ENCODE assay signal across 10 mouse cellular contexts in the genomic region with DNA sequence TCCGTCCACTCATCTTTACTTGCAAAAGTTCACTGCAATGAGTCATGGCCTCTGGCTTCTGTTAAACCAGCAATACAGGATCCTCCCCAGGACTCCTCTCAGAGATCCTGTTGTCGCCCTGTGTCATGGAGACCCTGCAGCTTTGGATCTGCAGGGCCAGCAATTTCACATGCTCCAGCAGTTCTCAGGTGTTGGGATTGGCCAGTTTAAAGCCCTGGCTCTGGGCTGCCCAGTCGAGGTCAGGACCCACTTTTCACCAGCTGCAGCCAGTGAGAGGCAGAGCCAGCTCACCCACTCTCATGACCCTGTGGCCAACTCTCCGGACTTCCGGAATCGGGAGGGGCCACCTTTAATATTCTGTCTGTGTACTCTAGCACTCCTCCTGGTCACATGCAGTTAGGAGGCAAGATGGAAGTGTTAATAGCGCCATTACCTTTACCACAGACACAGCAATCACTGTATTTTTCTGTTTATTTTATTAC. TPM values are rescaled to one million over a fixed set of nuclear protein-coding genes. Genes with fewer than 3 reads are reported as not detected.
A peak's percentile ranks its signal among the peaks of the same experiment; 100 is the strongest.
DNase-seq lines count a peak whose midpoint lies in the region; ATAC-seq and TF ChIP-seq lines count a peak whose summit lies in the region.
"Had no signal": no experiment of that assay in that cellular context is flagged by ENCODE, and none has a peak within 500 bp of the region (broad histone marks: within the 10 kb centered on the region; RNA-seq: fewer than 3 reads in every experiment).

No protein-coding gene starts in this region.

- no peaks in the 10 kb centered on the region for H3K36me3 ChIP-seq in heart, embryonic 11.5 days (ENCODE audit: control insufficient read depth, insufficient read depth, low read length)
- no peaks in the 10 kb centered on the region for H3K36me3 ChIP-seq in kidney, adult 2 months (ENCODE audit: control insufficient read depth, insufficient read depth, low read length)
- no peaks in the 10 kb centered on the region for H3K36me3 ChIP-seq in stomach, embryonic 16.5 days (ENCODE audit: control insufficient read depth, insufficient read depth, low read length)
- H3K36me3 ChIP-seq in forebrain, embryonic 10.5 days (replicated peaks), result no peaks in the 10 kb centered on the region
- H3K36me3 ChIP-seq: liver, embryonic 12.5 days; neural tube, embryonic 12.5 days had no signal

- no peak for TF ChIP-seq CTCF in kidney, adult 2 months (conservative IDR thresholded peaks at IDR 0.05; ENCODE audit: insufficient read depth, insufficient read length, low read depth, low read length)

- no peaks in the 10 kb centered on the region for H3K27me3 ChIP-seq in heart, embryonic 11.5 days (ENCODE audit: control insufficient read depth, insufficient read depth, low read length)
- H3K27me3 ChIP-seq in kidney, adult 2 months (replicated peaks; ENCODE audit: control insufficient read depth, insufficient read depth, low read length), result no peaks in the 10 kb centered on the region
- H3K27me3 ChIP-seq in stomach, embryonic 16.5 days (ENCODE audit: control insufficient read depth, insufficient read depth, low read length), result no peaks in the 10 kb centered on the region
- H3K27me3 ChIP-seq in forebrain, embryonic 10.5 days (ENCODE audit: poor library complexity, severe bottlenecking), result peaks cover 14% of the 10 kb centered on the region
- H3K27me3 ChIP-seq: neural tube, embryonic 12.5 days had no signal

- no peak overlapping the region; the same call in 1 of the 2 replicates for H3K4me2 ChIP-seq in heart, embryonic 11.5 days
- H3K4me2 ChIP-seq in stomach, embryonic 16.5 days (ENCODE audit: low read depth, low read length), result no peak overlapping the region
- H3K4me2 ChIP-seq: liver, embryonic 12.5 days; neural tube, embryonic 12.5 days had no signal

- no peaks in the 10 kb centered on the region for H3K4me1 ChIP-seq in heart, embryonic 11.5 days (ENCODE audit: control insufficient read depth, insufficient read depth, low read length)
- peaks cover 3% of the 10 kb centered on the region; the same call in 1 of the 2 replicates for H3K4me1 ChIP-seq in kidney, adult 2 months (ENCODE audit: control insufficient read depth, insufficient read depth, low read length)
- H3K4me1 ChIP-seq in stomach, embryonic 16.5 days (ENCODE audit: control insufficient read depth, insufficient read depth, low read length), result no peaks in the 10 kb centered on the region
- H3K4me1 ChIP-seq in forebrain, embryonic 10.5 days, result no peaks in the 10 kb centered on the region
- H3K4me1 ChIP-seq: liver, embryonic 12.5 days; neural tube, embryonic 12.5 days had no signal

- H3K27ac ChIP-seq in heart, embryonic 11.5 days (ENCODE audit: low read depth, low read length), result no peak overlapping the region
- 0 out of 2 replicates have a peak overlapping the region, but pooled peaks have one; percentile 31 for H3K27ac ChIP-seq in kidney, adult 2 months (ENCODE audit: insufficient read depth, low read depth, low read length)
- H3K27ac ChIP-seq in stomach, embryonic 16.5 days (ENCODE audit: low read length), result peak overlapping the region; percentile 33; the same call in 1 of the 2 replicates
- H3K27ac ChIP-seq in forebrain, embryonic 10.5 days, result no peak overlapping the region
- H3K27ac ChIP-seq: liver, embryonic 12.5 days; neural tube, embryonic 12.5 days had no signal

- no peak overlapping the region for H3K4me3 ChIP-seq in heart, embryonic 11.5 days (ENCODE audit: low read depth, low read length)
- no peak overlapping the region for H3K4me3 ChIP-seq in kidney, adult 2 months (ENCODE audit: insufficient read depth, low read depth, low read length)
- H3K4me3 ChIP-seq in stomach, embryonic 16.5 days (replicated peaks; ENCODE audit: low read length), result no peak overlapping the region
- H3K4me3 ChIP-seq in forebrain, embryonic 10.5 days, result no peak overlapping the region
- H3K4me3 ChIP-seq: liver, embryonic 12.5 days; neural tube, embryonic 12.5 days had no signal

- ATAC-seq in heart, embryonic 11.5 days (replicated peaks; ENCODE audit: insufficient number of reproducible peaks, low FRiP score, low TSS enrichment), result no peak
- peak; percentile 58 for ATAC-seq in stomach, embryonic 16.5 days (ENCODE audit: insufficient read depth, low FRiP score)
- ATAC-seq in granulocyte monocyte progenitor cell, adult 5-6 weeks (replicated peaks; ENCODE audit: poor library complexity, severe bottlenecking), result no peak
- ATAC-seq: liver, embryonic 12.5 days had no signal

- peak; percentile 92 for DNase-seq in heart, adult 11 months
- peak; percentile 36 to 45 for DNase-seq in heart, adult 18-20 months
- DNase-seq in kidney, adult 2 months, result peak; percentile 7
- DNase-seq in cerebellum, adult 11 months, result no peak
- no peak for DNase-seq in forebrain, embryonic 10.5 days (ENCODE audit: extremely low spot score, low spot score)

- no peak for TF ChIP-seq POLR2A in kidney, adult 2 months (IDR thresholded peaks at IDR 0.05; ENCODE audit: low read depth, low read length)

- H3K9ac ChIP-seq in heart, embryonic 11.5 days (ENCODE audit: low read depth, low read length), result no peak overlapping the region
- H3K9ac ChIP-seq in stomach, embryonic 16.5 days (ENCODE audit: low read length), result no peak overlapping the region
- H3K9ac ChIP-seq: liver, embryonic 12.5 days; neural tube, embryonic 12.5 days had no signal

- H3K9me3 ChIP-seq in heart, embryonic 11.5 days (replicated peaks; ENCODE audit: control insufficient read depth, low read length), result no peaks in the 10 kb centered on the region
- no peaks in the 10 kb centered on the region for H3K9me3 ChIP-seq in stomach, embryonic 16.5 days (replicated peaks; ENCODE audit: control insufficient read depth, low read length)
- H3K9me3 ChIP-seq in forebrain, embryonic 10.5 days, result no peaks in the 10 kb centered on the region
- H3K9me3 ChIP-seq: liver, embryonic 12.5 days; neural tube, embryonic 12.5 days had no signal

- WGBS in heart, embryonic 11.5 days (ENCODE audit: insufficient replicate concordance), result 56% methylated on average over 7 of the region's 7 CpGs
- WGBS in kidney, adult 2 months, result 42% methylated on average over 7 of the region's 7 CpGs
- 50% methylated on average over 7 of the region's 7 CpGs for WGBS in stomach, embryonic 16.5 days
- 80% methylated on average over 7 of the region's 7 CpGs for WGBS in forebrain, embryonic 10.5 days

RNA-seq across cellular contexts. Expression of gene Slc7a3, which starts 40.7 kb away (rescaled TPM):
- 0.36 and 0.41 TPM in 2 replicates for polyA plus RNA-seq in heart, embryonic 11.5 days (2014; fragmentation: Nextera tagmentation; extraction: Ambion mirVana)
- total RNA-seq in heart, adult 18-20 months (2021), result not detected
- 0.91 and 1.0 TPM in 2 replicates for polyA plus RNA-seq in kidney, adult 2 months (2012; rRNA removed)
- polyA plus RNA-seq in stomach, embryonic 16.5 days (2015; fragmentation: Nextera tagmentation; extraction: Ambion mirVana), result 2.8 and 3.2 TPM in 2 replicates
- not detected in 2 replicates for total RNA-seq in granulocyte monocyte progenitor cell, adult 5-6 weeks (2014; fragmentation: Nextera tagmentation)
- 0.13 TPM in 1 of 2 replicates, not detected in the other for total RNA-seq in granulocyte monocyte progenitor cell, adult 5-6 weeks (2017)
- 0.99 and 1.4 TPM in 2 replicates for polyA plus RNA-seq in forebrain, embryonic 10.5 days (2016; fragmentation: Nextera tagmentation; extraction: Ambion mirVana)

Comparison
In these comparisons a context has a peak if more than half of its experiments do, and no peak if none do; other contexts are left out.
1. DNase-seq: peak in heart, adult 11 months (single experiment), heart, adult 18-20 months (2 of 2) and kidney, adult 2 months (single experiment); none in cerebellum, adult 11 months (single experiment) and forebrain, embryonic 10.5 days (single experiment).
2. H3K27ac ChIP-seq: peak in kidney, adult 2 months (single experiment) and stomach, embryonic 16.5 days (single experiment); none in heart, embryonic 11.5 days (single experiment) and forebrain, embryonic 10.5 days (single experiment).